Mouse (Mus musculus) spleen, adult 2 months (tissue): ENCODE results near the gene Nfyb. TPM values are rescaled to one million over a fixed set of nuclear protein-coding genes. Genes with fewer than 3 reads are reported as not detected.

Experiments
- DNase-seq, 2 experiments: peaks; one replicate each; pipeline versions ENCODE4 v3.0.0 to v3.0.0-alpha.2; 2012 to 2021; ENCODE audit warnings: low spot score in 2 of 2, low read depth in 1 of 2
- H3K27ac ChIP-seq: fragments of 200-500 bp; 2 replicates; pipeline ENCODE4 v1.5.1; 2012; ENCODE audit warnings: low read length, inconsistent platforms; ENCODE audit not compliant: insufficient read depth
- H3K27me3 ChIP-seq: fragments of 200-500 bp; 2 replicates; pipeline ENCODE4 v1.6.1; 2012; ENCODE audit warnings: mild to moderate bottlenecking, moderate library complexity, low read length, inconsistent platforms; ENCODE audit not compliant: control insufficient read depth, insufficient read depth
- H3K36me3 ChIP-seq: fragments of 200-500 bp; 2 replicates; pipeline ENCODE4 v1.6.1; 2012; ENCODE audit warnings: mild to moderate bottlenecking, low read length, inconsistent platforms; ENCODE audit not compliant: control insufficient read depth, insufficient read depth
- H3K4me1 ChIP-seq: fragments of 200-500 bp; 2 replicates; pipeline ENCODE4 v1.6.1; 2011; ENCODE audit warnings: inconsistent platforms; ENCODE audit not compliant: control insufficient read depth, insufficient read depth, insufficient read length
- H3K4me3 ChIP-seq: fragments of 200-500 bp; 2 replicates; pipeline ENCODE4 v1.5.1; 2011; ENCODE audit warnings: mild to moderate bottlenecking, inconsistent platforms; ENCODE audit not compliant: insufficient read depth, insufficient read length; ENCODE audit errors: extremely low read depth
- CTCF ChIP-seq: fragments of 200-500 bp; IDR thresholded peaks from 2 replicates; pipeline ENCODE4 v1.5.1; 2011; ENCODE audit warnings: mild to moderate bottlenecking, inconsistent platforms; ENCODE audit not compliant: insufficient read depth, insufficient read length, insufficient replicate concordance; ENCODE audit errors: extremely low read depth
- POLR2A ChIP-seq: fragments of 200-500 bp; IDR thresholded peaks from 2 replicates; pipeline ENCODE4 v1.6.1; 2011; ENCODE audit warnings: low read depth, low read length, inconsistent platforms
- WGBS: fragments of 180-500 bp; shearing (Covaris S2); methylation state at CpG from one replicate; pipeline ENCODE4 v1.1.7; 2018; 5-methylcytosine and 5-hydroxymethylcytosine counted together
- polyA plus RNA-seq: library from polyadenylated mRNA; depleted of rRNA; stranded (reverse); fragments of >200 nt; gene quantifications from 2 replicates; pipeline ENCODE4 v1.2.3, GENCODE M21; 2012

The Nfyb gene
- polyA plus RNA-seq, 1 experiment = 5.3 TPM

GRCm38 (mm10) chr10:82806414-82806813, 42.5 kb upstream of the Nfyb start:
- Histone ChIP-seq H3K27me3 (no peaks in the 10 kb centered on the region), H3K36me3 (no peaks in the 10 kb centered on the region), H3K27ac (no peak overlapping the region), H3K4me3 (no peak overlapping the region), H3K4me1 (no peaks in the 10 kb centered on the region)
- TF ChIP-seq CTCF (no peak), POLR2A (no peak)
- DNase-seq = no peak
- WGBS = 90% methylated on average over 8 of the region's 8 CpGs

GRCm38 (mm10) chr10:82805111-82805510, 41.2 kb upstream of the Nfyb start:
- WGBS = 92% methylated on average over 6 of the region's 6 CpGs
- Histone ChIP-seq H3K27ac (no peak overlapping the region), H3K4me1 (no peaks in the 10 kb centered on the region), H3K36me3 (no peaks in the 10 kb centered on the region), H3K27me3 (no peaks in the 10 kb centered on the region), H3K4me3 (no peak overlapping the region)
- TF ChIP-seq POLR2A (no peak), CTCF (no peak)
- no peak for DNase-seq

- DNase-seq = no peak
- Histone ChIP-seq H3K27me3 (no peaks in the 10 kb centered on the region), H3K4me1 (no peaks in the 10 kb centered on the region), H3K36me3 (no peaks in the 10 kb centered on the region), H3K4me3 (no peak overlapping the region), H3K27ac (no peak overlapping the region)
- WGBS = 36% methylated on average over 3 of the region's 3 CpGs
- no peak for TF ChIP-seq CTCF
- no peak for TF ChIP-seq POLR2A
These were observed 40.5 kb upstream of the Nfyb start for GRCm38 (mm10) chr10:82804396-82804795.

GRCm38 (mm10) chr10:82800094-82800493, 36.1 kb upstream of the Nfyb start:
- no peak for DNase-seq
- Histone ChIP-seq H3K4me3 (no peak overlapping the region), H3K4me1 (peaks cover 13% of the 10 kb centered on the region), H3K27ac (no peak overlapping the region), H3K36me3 (no peaks in the 10 kb centered on the region), H3K27me3 (no peaks in the 10 kb centered on the region)
- 86% methylated on average over 5 of the region's 5 CpGs for WGBS
- no peak for TF ChIP-seq CTCF
- TF ChIP-seq POLR2A = no peak

GRCm38 (mm10) chr10:82798312-82798933, 34.5 kb upstream of the Nfyb start:
- no peak overlapping the region for H3K27ac ChIP-seq
- no peaks in the 10 kb centered on the region for H3K36me3 ChIP-seq
- H3K27me3 ChIP-seq = no peaks in the 10 kb centered on the region
- TF ChIP-seq CTCF (no peak), POLR2A (no peak)
- 41% methylated on average over 11 of the region's 11 CpGs for WGBS
- no peak overlapping the region for H3K4me3 ChIP-seq
- DNase-seq = no peak
- peaks cover 13% of the 10 kb centered on the region for H3K4me1 ChIP-seq

- Histone ChIP-seq H3K4me3 (no peak overlapping the region), H3K27me3 (no peaks in the 10 kb centered on the region), H3K4me1 (peaks cover 13% of the 10 kb centered on the region), H3K36me3 (no peaks in the 10 kb centered on the region), H3K27ac (no peak overlapping the region)
- DNase-seq = no peak
- TF ChIP-seq POLR2A (no peak), CTCF (no peak)
- 13% methylated on average over 4 of the region's 4 CpGs for WGBS
These were observed 33.2 kb upstream of the Nfyb start for GRCm38 (mm10) chr10:82797119-82797491.

GRCm38 (mm10) chr10:82796471-82797118, 32.7 kb upstream of the Nfyb start:
- TF ChIP-seq POLR2A (no peak), CTCF (no peak)
- H3K36me3 ChIP-seq = no peaks in the 10 kb centered on the region
- no peak overlapping the region for H3K4me3 ChIP-seq
- peaks cover 13% of the 10 kb centered on the region for H3K4me1 ChIP-seq
- no peak for DNase-seq
- no peak overlapping the region for H3K27ac ChIP-seq
- H3K27me3 ChIP-seq = no peaks in the 10 kb centered on the region
- WGBS = 8% methylated on average over 12 of the region's 12 CpGs
